Mouse (Mus musculus): ENCODE measurements around the gene Acad10. TPM values are rescaled to one million over a fixed set of nuclear protein-coding genes. Genes with fewer than 3 reads are reported as not detected.

The Acad10 gene
- polyA plus RNA-seq, 1 experiment from 2014 or later = 1.9 TPM

- H3K27ac ChIP-seq = no peak overlapping the region; the same call in 1 of the 2 replicates
- no peak overlapping the region for H3K4me2 ChIP-seq
- ATAC-seq (ENCODE audit: insufficient number of reproducible peaks, insufficient read depth, low FRiP score, low TSS enrichment, low read depth) = peak; percentile 43; the same call in 1 of the 2 replicates
Measured at GRCm38 (mm10) chr5:121583765-121584501, 76.4 kb downstream of the Acad10 start.

GRCm38 (mm10) chr5:121581945-121582344 is 78.4 kb downstream of the Acad10 start:
- Histone ChIP-seq H3K36me3 (peaks cover 40% of the 10 kb centered on the region), H3K9me3 (no peaks in the 10 kb centered on the region), H3K4me1 (peaks cover 25% of the 10 kb centered on the region), H3K27ac (no peak overlapping the region), H3K27me3 (no peaks in the 10 kb centered on the region), H3K9ac (no peak overlapping the region), H3K4me2 (no peak overlapping the region), H3K4me3 (no peak overlapping the region)
- WGBS = 89% methylated on average over 8 of the region's 8 CpGs
- no peak for ATAC-seq (ENCODE audit: insufficient number of reproducible peaks, insufficient read depth, low FRiP score, low TSS enrichment, low read depth)

More at GRCm38 (mm10) chr5:121583765-121584501, 76.4 kb downstream of the Acad10 start:
- WGBS = 50% methylated on average over 12 of the region's 12 CpGs
- Histone ChIP-seq H3K9ac (0 out of 2 replicates have a peak overlapping the region, but pooled peaks have one; percentile 40), H3K4me3 (no peak overlapping the region), H3K27me3 (no peaks in the 10 kb centered on the region), H3K4me1 (peaks cover 30% of the 10 kb centered on the region), H3K9me3 (no peaks in the 10 kb centered on the region), H3K36me3 (peaks cover 21% of the 10 kb centered on the region)

GRCm38 (mm10) chr5:121576927-121577488 is 83.3 kb downstream of the Acad10 start:
- Histone ChIP-seq H3K36me3 (peaks cover 88% of the 10 kb centered on the region), H3K27ac (no peak overlapping the region), H3K9ac (no peak overlapping the region), H3K4me2 (no peak overlapping the region), H3K4me3 (no peak overlapping the region), H3K9me3 (no peaks in the 10 kb centered on the region), H3K27me3 (no peaks in the 10 kb centered on the region), H3K4me1 (peaks cover 4% of the 10 kb centered on the region; the same call in 1 of the 2 replicates)
- WGBS = 78% methylated on average over 11 of the region's 11 CpGs
- no peak for ATAC-seq (ENCODE audit: insufficient number of reproducible peaks, insufficient read depth, low FRiP score, low TSS enrichment, low read depth)

- H3K9me3 ChIP-seq = no peaks in the 10 kb centered on the region
- no peaks in the 10 kb centered on the region for H3K27me3 ChIP-seq
- no peaks in the 10 kb centered on the region for H3K4me1 ChIP-seq
- no peak overlapping the region for H3K27ac ChIP-seq
- no peak for ATAC-seq (ENCODE audit: insufficient number of reproducible peaks, insufficient read depth, low FRiP score, low TSS enrichment, low read depth)
- H3K9ac ChIP-seq = no peak overlapping the region
- H3K4me3 ChIP-seq = no peak overlapping the region
- H3K36me3 ChIP-seq = peaks cover 97% of the 10 kb centered on the region
- WGBS = 94% methylated on average over 11 of the region's 11 CpGs
- H3K4me2 ChIP-seq = no peak overlapping the region
Measured at GRCm38 (mm10) chr5:121575867-121576266, 84.4 kb downstream of the Acad10 start.

- Histone ChIP-seq H3K27ac (no peak overlapping the region), H3K27me3 (no peaks in the 10 kb centered on the region), H3K9ac (no peak overlapping the region), H3K36me3 (peaks cover 92% of the 10 kb centered on the region), H3K9me3 (no peaks in the 10 kb centered on the region), H3K4me1 (no peaks in the 10 kb centered on the region), H3K4me2 (no peak overlapping the region), H3K4me3 (no peak overlapping the region)
- no peak for ATAC-seq (ENCODE audit: insufficient number of reproducible peaks, insufficient read depth, low FRiP score, low TSS enrichment, low read depth)
- WGBS = 90% methylated on average over 13 of the region's 13 CpGs
Measured at GRCm38 (mm10) chr5:121574145-121574544, 86.2 kb downstream of the Acad10 start.

Other genes with a start within 250 kb of the Acad10 start
- 1.3 TPM in 2 replicates for gene Tmem116, start 208.6 kb downstream of the Acad10 start, polyA plus RNA-seq (2015; fragmentation: Nextera tagmentation; extraction: Ambion mirVana)
- 160 TPM in 2 replicates for gene Erp29, start 208.0 kb downstream of the Acad10 start, polyA plus RNA-seq (2015; fragmentation: Nextera tagmentation; extraction: Ambion mirVana)
- gene Adam1b, start 157.1 kb downstream of the Acad10 start, polyA plus RNA-seq (2015; fragmentation: Nextera tagmentation; extraction: Ambion mirVana) = not detected in 2 replicates
- gene Adam1a, start 115.0 kb downstream of the Acad10 start, polyA plus RNA-seq (2015; fragmentation: Nextera tagmentation; extraction: Ambion mirVana) = 2.3 and 2.5 TPM in 2 replicates
- gene Gm42878, start 115.0 kb downstream of the Acad10 start, polyA plus RNA-seq (2015; fragmentation: Nextera tagmentation; extraction: Ambion mirVana) = not detected in 2 replicates
- gene Mapkapk5, start 114.6 kb downstream of the Acad10 start, polyA plus RNA-seq (2015; fragmentation: Nextera tagmentation; extraction: Ambion mirVana) = 49.4 and 55.2 TPM in 2 replicates
- 259 and 281 TPM in 2 replicates for gene Aldh2, start 66.7 kb downstream of the Acad10 start, polyA plus RNA-seq (2015; fragmentation: Nextera tagmentation; extraction: Ambion mirVana)
- gene Acad12, start 41.6 kb downstream of the Acad10 start, polyA plus RNA-seq (2015; fragmentation: Nextera tagmentation; extraction: Ambion mirVana) = 1.2 and 1.9 TPM in 2 replicates
- gene Brap, start within 50 bp of the Acad10 start, polyA plus RNA-seq (2015; fragmentation: Nextera tagmentation; extraction: Ambion mirVana) = 44.5 and 44.7 TPM in 2 replicates
- 53.2 and 69.2 TPM in 2 replicates for gene Atxn2, start 50.8 kb upstream of the Acad10 start, polyA plus RNA-seq (2015; fragmentation: Nextera tagmentation; extraction: Ambion mirVana)
- 11.3 and 12.2 TPM in 2 replicates for gene Sh2b3, start 177.1 kb upstream of the Acad10 start, polyA plus RNA-seq (2015; fragmentation: Nextera tagmentation; extraction: Ambion mirVana)
- gene Pheta1, start 188.5 kb upstream of the Acad10 start, polyA plus RNA-seq (2015; fragmentation: Nextera tagmentation; extraction: Ambion mirVana) = 36.2 and 41.1 TPM in 2 replicates

Data from embryonic facial prominence, embryonic 13.5 days (tissue).